Mouse (Mus musculus) thymus, adult 2 months (tissue): ENCODE measurements around the gene Cwc25.

ENCODE experiments used
- CTCF ChIP-seq: fragments of 200-500 bp; IDR thresholded peaks from 2 replicates; pipeline ENCODE4 v1.5.1; 2012; ENCODE audit warnings: mild to moderate bottlenecking, control low read depth, low read length, moderate library complexity, borderline replicate concordance; ENCODE audit not compliant: control insufficient read depth, poor library complexity, insufficient read depth; ENCODE audit errors: extremely low read depth
- POLR2A ChIP-seq: fragments of 200-500 bp; IDR thresholded peaks from 2 replicates; pipeline ENCODE4 v1.6.1; 2012; ENCODE audit warnings: mild to moderate bottlenecking, low read length, control low read depth, moderate library complexity; ENCODE audit not compliant: control insufficient read depth, poor library complexity, insufficient read depth; ENCODE audit errors: extremely low read depth

DNA sequence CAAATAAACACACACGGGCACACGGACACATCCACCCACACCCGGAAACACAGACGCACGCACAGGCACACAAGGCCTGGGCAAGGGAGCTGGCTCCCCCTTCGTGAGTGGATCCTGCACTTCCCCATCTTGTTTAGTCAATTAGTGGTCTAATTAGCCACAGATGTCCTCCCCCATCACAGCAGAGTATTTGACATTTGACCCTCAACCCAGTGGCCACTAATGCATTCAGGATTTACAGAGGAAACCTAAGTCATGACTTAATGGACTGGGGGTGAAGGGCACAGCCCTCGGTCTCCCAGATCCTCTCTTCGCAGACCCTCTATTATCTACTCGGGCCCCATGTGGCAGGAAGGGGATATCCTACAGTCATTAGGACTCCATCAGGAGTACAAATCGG lies 32.7 kb downstream of the Cwc25 start:
- TF ChIP-seq POLR2A (no peak), CTCF (no peak)
